Mouse (Mus musculus) cerebellum, adult 2 months (tissue): ENCODE measurements around the gene Akap2.

ENCODE experiments used
- CTCF ChIP-seq: fragments of 200-500 bp; IDR thresholded peaks from 2 replicates; pipeline ENCODE4 v1.5.1; 2011; ENCODE audit warnings: low read depth, mild to moderate bottlenecking, control low read depth, low read length, moderate library complexity, borderline replicate concordance; ENCODE audit not compliant: insufficient read depth
- POLR2A ChIP-seq: fragments of 200-500 bp; IDR thresholded peaks from 2 replicates; pipeline ENCODE4 v1.6.1; 2011; ENCODE audit warnings: low read length, control low read depth, borderline replicate concordance; ENCODE audit not compliant: insufficient read depth

DNA sequence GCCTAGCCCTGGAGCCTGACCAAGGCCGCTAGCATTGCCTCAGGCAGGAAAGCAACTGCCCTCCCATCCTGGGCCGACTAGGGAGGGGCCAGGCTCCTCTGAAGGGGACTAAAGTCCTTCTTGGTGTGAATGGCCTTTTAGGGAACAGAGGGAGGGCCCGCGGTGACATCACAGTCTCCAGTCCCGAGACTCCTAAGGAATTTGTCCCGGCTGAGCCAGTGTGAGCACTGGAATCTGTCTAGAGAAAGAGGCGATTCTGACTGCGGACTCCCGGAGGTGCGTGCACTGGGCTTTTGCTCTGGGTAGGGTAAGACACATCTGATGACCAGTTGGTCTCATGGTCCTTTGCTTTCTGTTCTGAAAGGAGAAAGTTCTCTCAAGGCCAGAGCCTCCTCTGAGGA lies 127.6 kb downstream of the Akap2 start:
- TF ChIP-seq CTCF (no peak), POLR2A (no peak)
